Mouse (Mus musculus) olfactory bulb, adult 2 months (tissue): ENCODE measurements around the gene Adipor1. TPM values are rescaled to one million over a fixed set of nuclear protein-coding genes. Genes with fewer than 3 reads are reported as not detected.
"Not testable (repeated sequence)": the region's sequence is repeated elsewhere in the genome, so short reads cannot be mapped to it uniquely, and the experiment has no call there.

Source experiments
- H3K27ac ChIP-seq: fragments of 200-500 bp; 2 replicates; pipeline ENCODE4 v1.5.1; 2012; ENCODE audit warnings: low read depth, low read length; ENCODE audit not compliant: insufficient read depth
- H3K4me1 ChIP-seq: fragments of 200-500 bp; 2 replicates; pipeline ENCODE4 v1.6.1; 2012; ENCODE audit warnings: low read length; ENCODE audit not compliant: control insufficient read depth, insufficient read depth
- H3K4me3 ChIP-seq: fragments of 200-500 bp; 2 replicates; pipeline ENCODE4 v1.5.1; 2012; ENCODE audit warnings: mild to moderate bottlenecking, low read depth, low read length, moderate library complexity; ENCODE audit not compliant: insufficient read depth
- CTCF ChIP-seq: fragments of 200-500 bp; IDR thresholded peaks from 2 replicates; pipeline ENCODE4 v1.5.1; 2012; ENCODE audit warnings: low read depth, mild to moderate bottlenecking, low read length, moderate library complexity; ENCODE audit not compliant: insufficient read depth
- POLR2A ChIP-seq: fragments of 200-500 bp; IDR thresholded peaks from 2 replicates; pipeline ENCODE4 v1.6.1; 2012; ENCODE audit warnings: mild to moderate bottlenecking, low read depth, low read length, moderate library complexity; ENCODE audit not compliant: insufficient read depth
- WGBS: fragments of 180-500 bp; shearing (Covaris S2); methylation state at CpG from one replicate; pipeline ENCODE4 v1.1.7; 2018; 5-methylcytosine and 5-hydroxymethylcytosine counted together
- polyA plus RNA-seq: library from polyadenylated mRNA; stranded (reverse); fragments of >200 nt; gene quantifications from 2 replicates; pipeline ENCODE4 v1.2.4, GENCODE M21; 2012; ENCODE audit warnings: low replicate concordance; ENCODE audit not compliant: missing spikeins, insufficient read depth, insufficient read length

The Adipor1 gene
- polyA plus RNA-seq, 1 experiment, result not detected

DNA sequence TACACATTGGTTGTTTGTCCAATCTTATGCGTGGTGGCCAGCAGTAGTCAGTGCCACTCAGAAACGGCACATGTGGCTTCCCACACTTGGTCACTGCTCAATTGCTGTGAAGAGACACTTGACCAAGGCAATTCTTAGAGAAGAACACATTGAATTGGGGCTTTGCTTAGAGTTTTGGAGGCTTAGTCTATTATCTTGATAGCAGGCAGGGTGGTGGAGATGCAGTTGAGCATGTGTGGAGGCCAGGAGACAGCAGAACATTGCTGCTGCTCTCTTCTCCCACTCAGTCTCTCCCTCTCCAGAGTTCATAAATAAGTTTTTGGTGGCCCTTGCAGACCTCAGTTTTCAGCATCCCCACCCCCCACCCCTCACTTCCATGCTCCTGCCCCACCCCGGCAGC, 27.2 kb downstream of the Adipor1 start:
- Histone ChIP-seq H3K4me1 (no peaks in the 10 kb centered on the region), H3K27ac (no peak overlapping the region), H3K4me3 (no peak overlapping the region)
- 96% methylated on average over 3 of the region's 3 CpGs for WGBS
- TF ChIP-seq POLR2A, result no peak
- TF ChIP-seq CTCF, result no peak

DNA sequence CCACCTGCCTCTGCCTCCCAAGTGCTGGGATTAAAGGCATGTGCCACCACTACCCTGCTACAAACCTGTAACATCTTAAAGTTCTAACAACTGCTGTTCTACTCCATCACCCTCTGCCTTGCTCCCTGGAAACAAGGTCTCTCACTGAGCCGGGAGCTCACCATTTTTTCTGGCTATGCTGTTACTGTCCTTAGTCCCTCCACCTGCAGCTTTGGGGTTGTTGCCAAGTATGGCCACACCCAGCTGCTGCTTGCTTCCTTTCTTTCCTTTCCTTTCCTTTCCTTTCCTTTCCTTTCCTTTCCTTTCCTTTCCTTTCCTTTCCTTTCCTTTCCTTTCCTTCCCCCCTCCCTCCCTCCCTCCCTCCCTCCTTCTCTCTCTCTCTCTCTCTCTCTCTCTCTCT, 28.1 kb downstream of the Adipor1 start:
- WGBS, result 62% methylated on average over 1 of the region's 1 CpGs
- H3K4me1 ChIP-seq, H3K27ac ChIP-seq: not testable (repeated sequence)

DNA sequence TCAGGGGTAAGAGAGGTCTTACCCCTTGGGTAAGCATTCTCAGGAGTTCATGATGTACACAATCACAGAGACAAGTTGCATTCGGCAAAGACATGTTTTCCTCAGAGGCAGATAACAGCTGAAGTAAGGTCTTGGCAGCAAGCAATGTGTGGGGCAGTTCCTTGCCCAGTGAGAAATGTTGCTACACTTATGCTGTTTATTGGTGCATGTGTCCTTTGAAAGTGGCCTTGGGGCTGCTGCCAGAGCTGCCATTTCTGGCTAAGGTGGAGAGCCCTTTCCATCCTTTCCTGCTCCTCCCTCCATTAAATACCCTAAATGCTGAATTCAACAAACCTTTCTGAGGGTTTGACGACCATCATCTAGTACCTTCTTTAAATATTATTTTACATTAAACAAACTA, 30.2 kb downstream of the Adipor1 start:
- TF ChIP-seq POLR2A (no peak), CTCF (no peak)
- 82% methylated on average over 2 of the region's 2 CpGs for WGBS
- no peaks in the 10 kb centered on the region for H3K4me1 ChIP-seq
- no peak overlapping the region for H3K27ac ChIP-seq
- no peak overlapping the region for H3K4me3 ChIP-seq

More for the DNA sequence above, 28.1 kb downstream of the Adipor1 start:
- H3K4me3 ChIP-seq, result not testable (repeated sequence)

DNA sequence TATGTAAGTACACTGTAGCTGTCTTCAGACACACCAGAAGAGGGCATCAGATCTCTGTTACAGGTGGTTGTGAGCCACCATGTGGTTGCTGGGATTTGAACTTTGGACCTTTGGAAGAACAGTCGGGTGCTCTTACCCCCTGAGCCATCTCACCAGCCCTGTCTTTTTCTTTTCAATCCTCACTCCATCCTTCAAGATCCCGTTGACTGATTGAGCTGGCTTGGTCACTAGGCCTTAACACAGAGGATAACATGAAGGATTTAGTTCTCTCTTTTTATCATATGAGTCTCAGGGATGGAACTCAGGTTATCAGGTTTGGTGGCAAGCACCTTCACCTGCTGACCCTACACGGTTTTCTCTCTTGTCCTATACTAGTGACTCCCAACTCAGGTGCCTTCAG, 33.4 kb downstream of the Adipor1 start:
- H3K4me3 ChIP-seq, result not testable (repeated sequence)

DNA sequence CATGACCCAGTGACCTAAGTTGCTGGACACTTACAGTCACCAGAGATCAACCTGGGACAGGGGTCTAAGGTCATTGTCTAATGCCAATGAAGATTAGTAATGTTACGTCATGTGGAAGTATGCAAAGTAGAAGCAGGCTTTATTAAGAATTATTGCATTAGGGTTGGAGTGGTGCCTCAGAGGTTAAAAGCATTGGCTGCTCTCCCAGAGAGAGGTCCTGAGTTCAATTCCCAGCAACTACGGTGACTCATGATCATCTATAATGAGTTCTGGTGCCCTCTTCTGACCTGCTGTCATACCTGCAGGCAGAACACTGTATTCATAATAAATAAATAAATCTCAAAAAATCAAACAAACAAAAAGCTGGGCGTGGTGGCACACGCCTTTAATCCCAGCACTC, 35.0 kb downstream of the Adipor1 start:
- TF ChIP-seq POLR2A, result no peak
- 84% methylated on average over 4 of the region's 4 CpGs for WGBS
- H3K4me3 ChIP-seq, result no peak overlapping the region
- H3K27ac ChIP-seq, result no peak overlapping the region
- no peaks in the 10 kb centered on the region for H3K4me1 ChIP-seq

More for the DNA sequence above, 33.4 kb downstream of the Adipor1 start:
- H3K27ac ChIP-seq, H3K4me1 ChIP-seq: not testable (repeated sequence)
- WGBS, result 90% methylated on average over 3 of the region's 3 CpGs

DNA sequence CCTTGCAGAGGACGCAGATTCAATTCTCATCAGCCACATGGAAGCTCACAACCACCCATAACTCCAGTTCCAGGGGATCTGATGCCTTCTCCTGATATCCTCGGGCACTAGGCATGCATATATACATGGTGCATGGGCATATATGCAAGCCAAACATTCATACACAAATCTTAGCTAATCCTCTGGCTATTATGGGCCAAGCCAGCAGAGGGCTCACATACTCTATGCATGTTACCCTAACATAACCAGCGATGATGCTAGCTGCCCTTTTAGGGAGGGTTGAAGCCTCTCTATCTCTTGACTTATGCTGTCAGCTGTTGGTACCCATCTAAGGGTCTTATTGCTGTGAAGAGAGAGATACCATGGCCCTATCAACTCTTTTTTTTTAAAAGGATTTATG, 35.8 kb downstream of the Adipor1 start:
- H3K27ac ChIP-seq, result no peak overlapping the region
- no peaks in the 10 kb centered on the region for H3K4me1 ChIP-seq
- H3K4me3 ChIP-seq, result no peak overlapping the region
- TF ChIP-seq POLR2A (no peak), CTCF (no peak)
- WGBS, result 45% methylated on average over 3 of the region's 3 CpGs

DNA sequence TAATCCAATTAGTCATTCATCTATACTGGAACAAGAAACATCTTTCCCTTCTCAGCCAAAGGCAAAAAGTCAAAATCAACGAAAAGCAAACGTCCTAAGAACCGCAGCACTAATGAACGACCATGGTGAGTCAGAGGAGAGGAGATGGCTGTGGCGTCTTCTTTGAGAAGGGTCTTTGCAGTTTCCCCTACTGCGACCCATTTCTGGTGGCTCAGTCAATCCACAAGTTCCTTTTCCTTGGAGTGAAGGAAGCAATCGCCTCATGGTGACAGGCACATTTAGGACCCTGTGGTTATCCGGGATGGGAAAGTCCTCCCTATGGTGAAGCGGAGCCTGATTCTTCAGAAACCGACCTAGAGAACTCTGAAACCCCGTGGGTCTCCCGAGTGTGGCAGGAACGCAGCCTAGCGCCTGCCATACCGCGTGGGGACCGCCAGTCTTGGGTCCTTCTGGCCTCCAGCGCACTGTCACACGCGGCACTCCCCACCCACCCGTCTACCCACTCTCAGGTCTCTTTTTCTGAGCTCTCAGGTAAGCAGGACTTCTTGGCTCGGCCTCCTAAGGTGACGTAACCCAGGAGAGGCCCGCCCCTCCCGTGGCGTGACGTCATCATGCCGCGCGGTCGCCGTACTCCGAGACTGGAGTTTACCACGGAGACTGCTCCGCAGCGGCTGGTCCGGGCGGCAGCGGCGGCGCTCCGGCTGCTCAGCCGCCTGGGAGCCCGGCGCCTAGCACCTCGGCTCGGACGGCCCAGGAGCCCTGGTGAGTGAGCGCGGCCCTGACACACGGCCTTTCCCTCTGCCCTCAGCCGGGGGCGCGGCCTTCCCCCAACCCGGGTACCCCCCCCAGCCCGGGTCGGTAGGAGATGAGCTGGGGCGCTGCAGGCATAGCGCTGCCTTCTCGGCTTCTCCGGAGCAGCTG, 40.0 kb downstream of the Adipor1 start, which contains the start of gene Klhl12:
Klhl12 (plus strand) TSS at position 628 of the 921 bp plus-strand sequence.
- TF ChIP-seq CTCF, result no peak
- no peak for TF ChIP-seq POLR2A
- H3K4me1 ChIP-seq, result no peaks in the 10 kb centered on the region
- peak within 1 kb of the TSS; percentile 93 for H3K4me3 ChIP-seq
- WGBS, result under 1% methylated on average over 61 of the region's 61 CpGs
- no peak within 1 kb of the TSS; the same call in 1 of the 2 replicates for H3K27ac ChIP-seq

DNA sequence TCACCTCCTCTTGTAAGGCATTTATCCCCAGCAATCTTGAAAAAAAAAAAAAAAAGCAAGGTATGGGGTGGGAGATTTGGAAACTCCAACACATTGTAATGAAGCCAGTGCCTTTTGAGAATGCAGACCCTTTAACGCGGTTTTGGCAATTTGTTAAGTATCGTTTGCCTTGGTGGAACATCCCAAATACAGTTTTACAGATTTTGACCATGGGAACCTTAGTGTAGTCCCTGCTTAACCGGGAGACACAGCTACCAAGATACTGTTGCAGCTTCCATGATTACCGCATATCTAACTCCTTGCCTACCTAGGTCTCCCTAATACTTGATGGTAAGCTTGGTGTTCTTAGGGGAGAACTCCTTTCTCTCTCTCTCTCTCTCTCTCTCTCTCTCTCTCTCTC, 40.9 kb downstream of the Adipor1 start:
- 17% methylated on average over 5 of the region's 5 CpGs for WGBS
- Histone ChIP-seq H3K27ac (no peak overlapping the region), H3K4me1 (no peaks in the 10 kb centered on the region), H3K4me3 (no peak overlapping the region)
- no peak for TF ChIP-seq POLR2A

DNA sequence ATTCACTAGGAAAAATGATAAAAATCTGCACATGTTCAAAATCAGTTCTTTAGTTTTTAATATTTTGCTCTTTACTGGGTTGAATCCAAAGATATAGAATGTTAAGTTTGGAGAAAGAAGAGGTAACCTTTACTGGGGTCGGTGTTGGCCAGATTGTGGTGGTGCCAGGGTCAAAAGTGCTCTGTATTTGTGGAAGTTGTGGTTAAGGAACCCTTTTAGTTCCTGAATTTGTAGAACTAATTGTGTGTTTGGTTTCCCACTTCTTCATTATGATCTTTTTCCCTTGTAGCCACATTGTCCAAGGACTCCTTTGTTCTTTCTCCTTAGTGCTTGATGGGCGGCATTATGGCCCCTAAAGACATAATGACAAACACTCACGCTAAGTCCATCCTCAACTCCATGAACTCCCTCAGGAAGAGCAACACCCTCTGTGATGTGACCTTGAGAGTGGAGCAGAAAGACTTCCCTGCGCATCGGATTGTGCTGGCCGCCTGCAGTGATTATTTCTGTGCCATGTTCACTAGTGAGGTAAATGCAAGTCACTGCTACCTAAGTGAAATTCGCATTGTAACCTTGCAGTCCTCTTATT, 43.1 kb downstream of the Adipor1 start:
- Histone ChIP-seq H3K4me1 (no peaks in the 10 kb centered on the region), H3K4me3 (no peak overlapping the region)
- 86% methylated on average over 7 of the region's 7 CpGs for WGBS

More for the DNA sequence above, 43.1 kb downstream of the Adipor1 start:
- H3K27ac ChIP-seq, result no peak overlapping the region
- TF ChIP-seq CTCF (no peak), POLR2A (no peak)
